Mouse (Mus musculus): ENCODE data around the gene Kdm1b. TPM values are rescaled to one million over a fixed set of nuclear protein-coding genes. Genes with fewer than 3 reads are reported as not detected.

Kdm1b gene
- 10.5 TPM for polyA plus RNA-seq (2014; fragmentation: Illumina TruSeq; extraction: RNeasy Lipid Tissue Mini Kit (QIAGEN cat#74804); ENCODE audit: low read depth, low replicate concordance)

DNA sequence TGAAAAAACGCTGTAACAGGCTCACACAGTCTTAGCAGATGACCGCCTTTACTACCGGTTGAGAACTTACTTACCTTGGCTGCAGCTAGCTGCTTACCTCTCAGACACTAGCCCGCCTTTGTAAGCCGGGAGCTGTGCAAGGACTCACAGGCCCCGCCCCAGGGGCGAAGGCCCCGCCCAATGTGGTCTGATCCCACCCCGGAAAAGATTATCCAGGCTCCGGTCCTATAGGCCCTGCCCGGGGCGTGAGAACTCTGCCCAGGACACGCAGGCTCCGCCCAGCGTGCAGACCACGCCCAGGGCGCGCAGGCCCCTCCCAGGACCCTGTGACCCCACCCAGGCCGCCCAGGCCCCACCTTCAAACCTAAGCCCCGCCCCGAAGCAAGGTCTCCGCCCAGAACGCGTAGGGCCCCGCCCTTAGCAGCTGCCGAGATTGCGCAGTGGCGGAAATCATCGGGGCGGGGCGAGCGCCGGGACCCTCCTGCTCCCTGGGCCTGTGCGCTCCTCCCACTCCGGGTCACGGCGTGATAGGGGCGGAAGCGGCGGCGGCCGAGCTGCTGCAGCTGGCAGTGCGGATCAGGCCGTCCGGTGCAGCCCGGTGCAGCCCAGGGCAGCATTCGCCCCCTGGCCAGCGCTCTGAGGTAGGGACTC, at the start of gene Kdm1b:
Kdm1b (plus strand) TSS at position 470 of the 651 bp plus-strand sequence.

GRCm38 (mm10) chr13:47014334-47015194, 28.7 kb upstream of the Kdm1b start, which contains the start of gene Nhlrc1:
Gene Nhlrc1, minus strand, starts transcription at chr13:47014850.

DNA sequence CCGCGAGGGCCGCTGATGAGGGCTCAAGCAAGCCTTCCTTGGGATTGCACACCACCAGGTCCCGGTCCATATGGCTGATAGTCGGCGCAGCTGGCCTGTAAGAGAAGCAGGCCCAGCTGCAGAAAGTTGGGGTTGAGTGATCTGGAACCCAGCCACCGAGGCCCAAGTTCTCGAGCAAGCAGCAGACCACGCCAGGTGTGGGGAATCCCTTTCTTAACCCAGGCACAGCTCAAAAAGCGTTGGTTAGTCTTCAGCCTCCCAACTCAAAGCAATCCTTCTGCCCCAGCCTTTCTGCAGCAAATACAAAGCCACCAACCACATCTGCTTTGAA, 1.3 kb downstream of the Kdm1b start, which contains the start of gene Tpmt:
Tpmt (minus strand) TSS at position 121 of the 331 bp plus-strand sequence.

DNA sequence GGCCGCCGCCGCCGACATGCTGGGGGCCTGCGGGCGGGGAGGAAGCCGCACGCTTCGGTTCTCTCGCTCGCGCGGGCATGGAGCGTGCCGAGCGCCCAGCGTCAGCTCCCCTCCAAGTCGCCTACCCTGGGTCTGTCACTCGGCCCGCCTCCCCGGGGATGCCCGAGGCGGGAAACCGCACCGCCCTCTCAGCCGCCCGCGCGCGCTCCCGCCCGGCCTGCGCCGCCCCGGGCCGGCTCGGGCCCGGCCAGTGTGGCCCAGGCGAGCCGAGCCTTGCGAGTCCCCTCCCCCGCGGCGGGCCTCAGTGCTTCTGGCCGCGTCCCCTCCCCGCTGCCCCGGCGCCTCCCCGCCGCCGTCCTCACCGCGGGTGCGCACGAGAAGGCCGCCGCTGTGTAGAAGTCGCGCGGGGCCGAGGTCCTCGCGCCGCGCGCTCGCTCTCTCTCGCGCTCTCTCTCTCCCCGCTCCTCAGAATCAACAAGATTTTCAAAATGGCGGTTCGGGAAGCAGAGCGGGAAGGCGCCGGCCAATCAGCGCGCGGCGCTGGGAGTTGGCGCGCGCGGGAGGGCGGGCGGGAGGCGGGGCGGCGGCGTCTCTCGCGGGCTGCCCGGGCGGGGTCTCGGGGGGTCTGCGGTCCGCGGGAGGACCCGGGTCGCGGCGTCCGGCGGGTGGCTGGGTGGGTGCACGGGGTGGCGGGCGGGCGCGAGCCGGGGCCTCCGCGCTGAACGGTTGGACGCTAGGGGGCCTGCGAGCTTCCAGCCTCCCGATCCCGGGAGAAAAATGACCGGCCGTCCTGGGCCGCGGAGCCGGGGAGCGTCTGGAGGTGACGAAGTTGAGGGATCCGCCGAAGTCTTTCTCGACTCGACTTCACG, 62.6 kb downstream of the Kdm1b start, which contains the start of gene Dek:
Dek (minus strand) TSS at position 491 of the 869 bp plus-strand sequence.

GRCm38 (mm10) chr13:47122537-47123430, 79.5 kb downstream of the Kdm1b start, which contains the start of gene Rnf144b:
Gene Rnf144b, plus strand, starts transcription at chr13:47122656.

Other genes with a start within 250 kb of the Kdm1b start
- gene Kif13a, start 113.6 kb upstream of the Kdm1b start, polyA plus RNA-seq (2014; fragmentation: Illumina TruSeq; extraction: RNeasy Lipid Tissue Mini Kit (QIAGEN cat#74804); ENCODE audit: low read depth, low replicate concordance): 98.6 TPM
- gene Nhlrc1, start 28.6 kb upstream of the Kdm1b start, polyA plus RNA-seq (2014; fragmentation: Illumina TruSeq; extraction: RNeasy Lipid Tissue Mini Kit (QIAGEN cat#74804); ENCODE audit: low read depth, low replicate concordance): 7.1 TPM
- gene Tpmt, start 1.2 kb downstream of the Kdm1b start, polyA plus RNA-seq (2014; fragmentation: Illumina TruSeq; extraction: RNeasy Lipid Tissue Mini Kit (QIAGEN cat#74804); ENCODE audit: low read depth, low replicate concordance): 5.7 TPM
- gene Dek, start 62.7 kb downstream of the Kdm1b start, polyA plus RNA-seq (2014; fragmentation: Illumina TruSeq; extraction: RNeasy Lipid Tissue Mini Kit (QIAGEN cat#74804); ENCODE audit: low read depth, low replicate concordance): 46.5 TPM
- 14.0 TPM for gene Rnf144b, start 79.2 kb downstream of the Kdm1b start, polyA plus RNA-seq (2014; fragmentation: Illumina TruSeq; extraction: RNeasy Lipid Tissue Mini Kit (QIAGEN cat#74804); ENCODE audit: low read depth, low replicate concordance)

Measured in heart, adult 10 weeks (tissue).